Mouse (Mus musculus): ENCODE data around the gene Ralgps1.
A peak's percentile ranks its signal among the peaks of the same experiment; 100 is the strongest.

The Ralgps1 gene

GRCm38 (mm10) chr2:33173686-33174085 is 197.6 kb downstream of the Ralgps1 start:
- no peak for DNase-seq (ENCODE audit: low read depth)

- no peak for DNase-seq (ENCODE audit: low read depth)
These were observed 198.2 kb downstream of the Ralgps1 start for GRCm38 (mm10) chr2:33173126-33173525.

- no peak for DNase-seq (ENCODE audit: low read depth)
These were observed 200.3 kb downstream of the Ralgps1 start for GRCm38 (mm10) chr2:33170777-33171565.

GRCm38 (mm10) chr2:33169445-33169844 is 201.8 kb downstream of the Ralgps1 start:
- no peak for DNase-seq (ENCODE audit: low read depth)

GRCm38 (mm10) chr2:33167060-33167459 is 204.2 kb downstream of the Ralgps1 start:
- no peak for DNase-seq (ENCODE audit: low read depth)

- no peak for DNase-seq (ENCODE audit: low read depth)
These were observed 205.4 kb downstream of the Ralgps1 start for GRCm38 (mm10) chr2:33165710-33166374.

GRCm38 (mm10) chr2:33165229-33165628 is 206.1 kb downstream of the Ralgps1 start:
- DNase-seq (ENCODE audit: low read depth), result no peak

GRCm38 (mm10) chr2:33164646-33165045 is 206.6 kb downstream of the Ralgps1 start:
- no peak for DNase-seq (ENCODE audit: low read depth)

- no peak for DNase-seq (ENCODE audit: low read depth)
These were observed 209.2 kb downstream of the Ralgps1 start for GRCm38 (mm10) chr2:33162126-33162525.

GRCm38 (mm10) chr2:33160326-33160973 is 210.8 kb downstream of the Ralgps1 start:
- DNase-seq (ENCODE audit: low read depth), result no peak

GRCm38 (mm10) chr2:33159593-33159992 is 211.7 kb downstream of the Ralgps1 start:
- no peak for DNase-seq (ENCODE audit: low read depth)

- DNase-seq (ENCODE audit: low read depth), result no peak
These were observed 212.4 kb downstream of the Ralgps1 start for GRCm38 (mm10) chr2:33158895-33159294.

- DNase-seq (ENCODE audit: low read depth), result no peak
These were observed 215.0 kb downstream of the Ralgps1 start for GRCm38 (mm10) chr2:33156283-33156781.

- DNase-seq (ENCODE audit: low read depth), result peak; percentile 58
These were observed 216.4 kb downstream of the Ralgps1 start for GRCm38 (mm10) chr2:33154751-33155372.

GRCm38 (mm10) chr2:33146994-33147393 is 224.3 kb downstream of the Ralgps1 start:
- DNase-seq (ENCODE audit: low read depth), result no peak

GRCm38 (mm10) chr2:33143292-33143691 is 228.0 kb downstream of the Ralgps1 start:
- DNase-seq (ENCODE audit: low read depth), result no peak

GRCm38 (mm10) chr2:33138491-33138890 is 232.8 kb downstream of the Ralgps1 start:
- no peak for DNase-seq (ENCODE audit: low read depth)

- DNase-seq (ENCODE audit: low read depth), result no peak
These were observed 233.6 kb downstream of the Ralgps1 start for GRCm38 (mm10) chr2:33137731-33138130.

GRCm38 (mm10) chr2:33137244-33137643 is 234.0 kb downstream of the Ralgps1 start:
- no peak for DNase-seq (ENCODE audit: low read depth)

- DNase-seq (ENCODE audit: low read depth), result no peak
These were observed 234.9 kb downstream of the Ralgps1 start for GRCm38 (mm10) chr2:33136366-33136765.

- DNase-seq (ENCODE audit: low read depth), result no peak
These were observed 236.4 kb downstream of the Ralgps1 start for GRCm38 (mm10) chr2:33134766-33135490.

GRCm38 (mm10) chr2:33132306-33132705 is 239.0 kb downstream of the Ralgps1 start:
- no peak for DNase-seq (ENCODE audit: low read depth)
